Mouse (Mus musculus) megakaryocyte, embryonic 14.5 days (primary cell): ENCODE data around the gene Lat.
"Not testable (repeated sequence)": the region's sequence is repeated elsewhere in the genome, so short reads cannot be mapped to it uniquely, and the experiment has no call there.

ENCODE experiments used
- FLI1 ChIP-seq: IDR thresholded peaks from 2 replicates; pipeline ENCODE4 v1.6.1; 2012; ENCODE audit warnings: low read length, inconsistent platforms, mixed read lengths
- GATA1 ChIP-seq: IDR thresholded peaks from 3 replicates; pipeline ENCODE4 v1.6.1; 2012; ENCODE audit warnings: mixed read lengths, low read length, inconsistent platforms, borderline replicate concordance

GRCm38 (mm10) chr7:126328848-126329247 is 40.5 kb downstream of the Lat start:
- not testable (repeated sequence) for TF ChIP-seq GATA1, FLI1
